Comparison of ENCODE assay signal across 8 mouse cellular contexts in the genomic region with DNA sequence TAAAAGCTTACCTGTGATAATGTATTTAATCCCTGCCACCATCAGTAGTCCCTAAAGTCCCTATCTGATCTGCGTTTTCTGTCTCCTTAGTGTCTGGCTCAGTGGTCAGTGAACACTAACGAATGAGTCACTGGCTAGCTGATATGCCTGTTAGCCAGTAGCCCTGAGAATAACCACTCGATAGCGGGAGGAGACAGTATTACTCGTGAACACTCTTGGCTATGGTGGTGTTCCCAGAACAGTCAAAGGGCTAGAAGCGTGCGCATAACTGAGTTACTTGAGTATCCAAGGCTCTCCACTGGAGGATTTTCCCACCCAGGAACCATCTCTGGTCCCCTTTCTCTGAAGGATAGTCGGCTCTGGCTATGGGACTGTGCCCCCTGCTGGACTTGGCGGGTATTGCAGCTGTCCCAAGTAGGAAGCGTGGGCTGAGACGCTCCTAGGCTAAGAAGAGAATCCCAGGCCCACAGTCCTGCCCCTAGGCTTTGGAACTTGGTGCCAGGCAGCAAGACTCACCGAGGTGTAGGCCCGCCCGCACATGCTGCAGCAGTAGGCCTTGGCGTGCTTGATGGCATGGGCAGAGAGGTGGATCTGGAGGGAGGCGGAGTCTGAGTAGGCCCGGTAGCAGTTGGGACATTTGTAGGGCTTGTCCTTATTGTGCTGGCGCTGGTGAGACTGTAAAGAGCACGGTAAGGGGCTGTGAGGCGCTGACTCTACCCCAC. TPM values are rescaled to one million over a fixed set of nuclear protein-coding genes. Genes with fewer than 3 reads are reported as not detected.
DNase-seq lines count a peak whose midpoint lies in the region; ATAC-seq lines count a peak whose summit lies in the region.

No protein-coding gene starts in this region.

- peaks cover 96% of the 10 kb centered on the region for H3K36me3 ChIP-seq in hindbrain, embryonic 13.5 days

- no peak overlapping the region for H3K4me2 ChIP-seq in hindbrain, embryonic 13.5 days

- H3K27ac ChIP-seq in hindbrain, embryonic 13.5 days: peak overlapping the region; percentile 35

- DNase-seq in MN1 (ENCODE audit: low spot score): peak; percentile 87
- peak; percentile 85 for DNase-seq in cerebellum, adult 9-10 months
- peak; percentile 64 to 84 for DNase-seq in layer of hippocampus, postnatal 25 days (ENCODE audit: extremely low spot score in 1 of 2, low spot score in 1 of 2)
- DNase-seq in lung, postnatal 25 days (ENCODE audit: low spot score): peak; percentile 70
- DNase-seq in right cerebral cortex, adult 18-20 months: peak; percentile 63
- DNase-seq in urinary bladder, adult 2 months (ENCODE audit: low spot score): peak; percentile 74

- H3K9me3 ChIP-seq in hindbrain, embryonic 13.5 days: no peaks in the 10 kb centered on the region

- H3K4me1 ChIP-seq in hindbrain, embryonic 13.5 days (replicated peaks): peaks cover 6% of the 10 kb centered on the region; the same call in 1 of the 2 replicates

- H3K9ac ChIP-seq in hindbrain, embryonic 13.5 days: 0 out of 2 replicates have a peak overlapping the region, but pooled peaks have one; percentile 24

- no peaks in the 10 kb centered on the region for H3K27me3 ChIP-seq in hindbrain, embryonic 13.5 days

- WGBS in hindbrain, embryonic 13.5 days: 48% methylated on average over 20 of the region's 20 CpGs

- ATAC-seq in frontal cortex, adult (ENCODE audit: low TSS enrichment): 0 out of 2 replicates have a peak, but pooled peaks have one; percentile 23
- peak; percentile 19; the same call in 1 of the 2 replicates for ATAC-seq in hindbrain, embryonic 13.5 days (ENCODE audit: low FRiP score)

- H3K4me3 ChIP-seq in hindbrain, embryonic 13.5 days: no peak overlapping the region

RNA-seq across cellular contexts. Expression of a gene that starts 21.6 kb away (rescaled TPM):
- polyA plus RNA-seq in hindbrain, embryonic 13.5 days (2015; fragmentation: Nextera tagmentation; extraction: Ambion mirVana): 0.38 and 0.53 TPM in 2 replicates
- total RNA-seq in layer of hippocampus, postnatal 25 days (2021): under 1 TPM; 0.12 to 0.14 TPM
- polyA plus RNA-seq in urinary bladder, adult 2 months (2012; rRNA removed): 0.28 and 0.33 TPM in 2 replicates

RNA-seq across cellular contexts. Expression of a gene that starts 29.1 kb away (rescaled TPM):
- 36.9 and 39.0 TPM in 2 replicates for polyA plus RNA-seq in hindbrain, embryonic 13.5 days (2015; fragmentation: Nextera tagmentation; extraction: Ambion mirVana)
- total RNA-seq in layer of hippocampus, postnatal 25 days (2021): 10 to 100 TPM; 24.7 to 33.8 TPM
- 14.0 and 24.4 TPM in 2 replicates for polyA plus RNA-seq in urinary bladder, adult 2 months (2012; rRNA removed)
